Mouse (Mus musculus) C2C12 (cell line): Measurements from ENCODE around the gene Tmpo. TPM values are rescaled to one million over a fixed set of nuclear protein-coding genes. Genes with fewer than 3 reads are reported as not detected.
A peak's percentile ranks its signal among the peaks of the same experiment; 100 is the strongest.
"Not testable (repeated sequence)": the region's sequence is repeated elsewhere in the genome, so short reads cannot be mapped to it uniquely, and the experiment has no call there.

Experiments used
- H3K27me3 ChIP-seq: one replicate; pipeline ENCODE4 v1.6.1; 2011; ENCODE audit not compliant: control insufficient read depth, insufficient read depth, insufficient read length
- H3K36me3 ChIP-seq: one replicate; pipeline ENCODE4 v1.6.1; 2011; ENCODE audit not compliant: control insufficient read depth, insufficient read depth
- H3K4me3 ChIP-seq: one replicate; pipeline ENCODE4 v1.5.1; 2011; ENCODE audit warnings: mild to moderate bottlenecking, control low read depth; ENCODE audit not compliant: poor library complexity, insufficient read depth, severe bottlenecking
- H3K79me2 ChIP-seq: one replicate; pipeline ENCODE4 v1.6.1; 2011; ENCODE audit not compliant: control insufficient read depth, insufficient read depth
- H3K79me3 ChIP-seq: one replicate; pipeline ENCODE4 v1.6.1; 2011; ENCODE audit warnings: low read depth, control low read depth
- H3ac ChIP-seq: one replicate; pipeline ENCODE3; 2011; ENCODE audit warnings: low read depth; ENCODE audit not compliant: control insufficient read depth, insufficient read length
- CEBPB ChIP-seq: IDR thresholded peaks from one replicate; pipeline ENCODE4 v1.6.1; 2011; ENCODE audit warnings: low read depth, mild to moderate bottlenecking, control low read depth, moderate library complexity
- CTCF ChIP-seq: IDR thresholded peaks from one replicate; pipeline ENCODE4 v1.5.1; 2011; ENCODE audit not compliant: control insufficient read depth, insufficient read depth, insufficient read length
- FOSL1 ChIP-seq: IDR thresholded peaks from one replicate; pipeline ENCODE4 v1.8.0; 2011; ENCODE audit warnings: mild to moderate bottlenecking, low read length; ENCODE audit not compliant: poor library complexity, insufficient read depth, severe bottlenecking
- MAX ChIP-seq: IDR thresholded peaks from one replicate; pipeline ENCODE4 v1.6.1; 2011; ENCODE audit warnings: mild to moderate bottlenecking, control low read depth
- MYOD1 ChIP-seq: IDR thresholded peaks from one replicate; pipeline ENCODE4 v1.6.1; 2011; ENCODE audit warnings: low read depth; ENCODE audit not compliant: control insufficient read depth, insufficient read length
- MYOG ChIP-seq: IDR thresholded peaks from one replicate; pipeline ENCODE4 v1.6.1; 2011; ENCODE audit not compliant: control insufficient read depth, insufficient read length; ENCODE audit errors: extremely low read depth
- USF1 ChIP-seq: IDR thresholded peaks from one replicate; pipeline ENCODE4 v1.6.1; 2011; ENCODE audit warnings: low read depth, mild to moderate bottlenecking, control low read depth, moderate library complexity
- polyA plus RNA-seq: library from polyadenylated mRNA; unstranded; fragments of >200 nt; fragmentation: generic; extraction: Trizol; gene quantifications from one replicate; pipeline ENCODE4 v1.2.1, GENCODE M21; 2012; ENCODE audit warnings: missing spikeins

Gene Tmpo
- polyA plus RNA-seq, 1 experiment = 113 TPM

GRCm38 (mm10) chr10:91191851-91192250 lies 10.7 kb upstream of the Tmpo start:
- no peaks in the 10 kb centered on the region for H3K36me3 ChIP-seq
- no peak overlapping the region for H3ac ChIP-seq
- H3K79me3 ChIP-seq = no peaks in the 10 kb centered on the region
- TF ChIP-seq MYOG = no peak
- no peak for TF ChIP-seq CTCF
- no peak for TF ChIP-seq MAX
- TF ChIP-seq CEBPB = no peak
- no peak for TF ChIP-seq FOSL1
- TF ChIP-seq MYOD1 = no peak
- no peak for TF ChIP-seq USF1
- no peaks in the 10 kb centered on the region for H3K79me2 ChIP-seq
- H3K27me3 ChIP-seq = no peaks in the 10 kb centered on the region
- H3K4me3 ChIP-seq = no peak overlapping the region

- TF ChIP-seq MYOD1 = no peak
- no peak for TF ChIP-seq CTCF
- no peak for TF ChIP-seq MYOG
- Histone ChIP-seq H3K79me2 (no peaks in the 10 kb centered on the region), H3K27me3 (no peaks in the 10 kb centered on the region), H3K79me3 (no peaks in the 10 kb centered on the region), H3K4me3 (no peak overlapping the region), H3K36me3 (no peaks in the 10 kb centered on the region), H3ac (no peak overlapping the region)
These were observed 8.4 kb upstream of the Tmpo start for GRCm38 (mm10) chr10:91189476-91189875.

GRCm38 (mm10) chr10:91188684-91189287 lies 7.7 kb upstream of the Tmpo start:
- Histone ChIP-seq H3K4me3 (no peak overlapping the region), H3ac (no peak overlapping the region), H3K79me2 (no peaks in the 10 kb centered on the region), H3K27me3 (no peaks in the 10 kb centered on the region), H3K79me3 (no peaks in the 10 kb centered on the region), H3K36me3 (no peaks in the 10 kb centered on the region)
- no peak for TF ChIP-seq FOSL1
- no peak for TF ChIP-seq MYOD1
- TF ChIP-seq USF1 = no peak
- TF ChIP-seq CEBPB = no peak
- no peak for TF ChIP-seq CTCF
- TF ChIP-seq MYOG = no peak

GRCm38 (mm10) chr10:91187872-91188271 lies 6.8 kb upstream of the Tmpo start:
- H3K36me3 ChIP-seq = no peaks in the 10 kb centered on the region
- TF ChIP-seq CEBPB (no peak), MYOG (no peak), MYOD1 (no peak), CTCF (no peak), FOSL1 (no peak), MAX (no peak), USF1 (no peak)
- peak overlapping the region; percentile 68 for H3ac ChIP-seq
- H3K27me3 ChIP-seq = no peaks in the 10 kb centered on the region
- no peaks in the 10 kb centered on the region for H3K79me3 ChIP-seq
- no peaks in the 10 kb centered on the region for H3K79me2 ChIP-seq
- H3K4me3 ChIP-seq = no peak overlapping the region

GRCm38 (mm10) chr10:91187349-91187748 lies 6.2 kb upstream of the Tmpo start:
- Histone ChIP-seq H3K79me2 (no peaks in the 10 kb centered on the region), H3K4me3 (no peak overlapping the region), H3K27me3 (no peaks in the 10 kb centered on the region), H3K79me3 (no peaks in the 10 kb centered on the region), H3K36me3 (no peaks in the 10 kb centered on the region), H3ac (peak overlapping the region; percentile 35)
- TF ChIP-seq FOSL1 (no peak), MYOD1 (no peak), CEBPB (no peak), USF1 (no peak), MYOG (no peak), MAX (no peak), CTCF (no peak)

- no peaks in the 10 kb centered on the region for H3K79me3 ChIP-seq
- TF ChIP-seq MYOD1 (no peak), CTCF (no peak), MAX (no peak)
- no peak overlapping the region for H3K4me3 ChIP-seq
- H3K36me3 ChIP-seq = no peaks in the 10 kb centered on the region
- H3K27me3 ChIP-seq = no peaks in the 10 kb centered on the region
- H3ac ChIP-seq = no peak overlapping the region
- H3K79me2 ChIP-seq = peaks cover 2% of the 10 kb centered on the region
These were observed 4.6 kb upstream of the Tmpo start for GRCm38 (mm10) chr10:91185721-91186120.

GRCm38 (mm10) chr10:91184893-91185292 lies 3.8 kb upstream of the Tmpo start:
- H3K79me3 ChIP-seq, H3K27me3 ChIP-seq, H3ac ChIP-seq, H3K36me3 ChIP-seq, H3K4me3 ChIP-seq, H3K79me2 ChIP-seq: not testable (repeated sequence)
